Mouse (Mus musculus): Measurements from ENCODE around the gene Herc2. TPM values are rescaled to one million over a fixed set of nuclear protein-coding genes. Genes with fewer than 3 reads are reported as not detected.

Herc2 gene
- polyA plus RNA-seq, 1 experiment from 2014 or later = 22.6 TPM

DNA sequence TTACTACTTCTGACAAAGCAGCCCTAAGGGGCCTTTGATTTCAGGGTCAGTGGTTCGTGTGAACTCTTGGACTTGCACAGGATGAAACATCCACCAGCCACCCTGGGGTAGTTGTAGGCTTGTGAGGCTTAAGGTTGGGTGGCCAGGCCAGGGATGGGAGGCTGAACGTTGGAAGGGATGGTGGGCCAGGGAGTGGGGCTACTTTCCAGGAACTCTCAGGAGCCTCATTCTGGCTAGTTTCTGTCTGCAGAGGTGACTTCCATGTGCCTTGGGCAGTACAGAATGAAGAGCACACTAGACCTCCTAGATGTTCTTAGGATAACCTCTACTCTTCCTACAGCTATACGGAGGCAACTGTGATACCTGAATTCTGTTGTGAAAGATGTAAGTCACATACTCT, 186.6 kb downstream of the Herc2 start:
- Histone ChIP-seq H3K9me3 (ENCODE audit: low read length) (no peaks in the 10 kb centered on the region), H3K4me3 (ENCODE audit: low read depth, low read length) (no peak overlapping the region), H3K4me1 (ENCODE audit: insufficient read depth, low read depth, low read length) (no peaks in the 10 kb centered on the region), H3K4me2 (replicated peaks; ENCODE audit: low read depth, low read length) (no peak overlapping the region), H3K27me3 (replicated peaks; ENCODE audit: insufficient read depth, low read length) (no peaks in the 10 kb centered on the region), H3K36me3 (ENCODE audit: insufficient read depth, low read length) (no peaks in the 10 kb centered on the region; the same call in 1 of the 2 replicates), H3K27ac (ENCODE audit: low read length) (no peak overlapping the region), H3K9ac (replicated peaks; ENCODE audit: low read depth) (no peak overlapping the region)
- WGBS = 83% methylated on average over 3 of the region's 3 CpGs
- no peak for DNase-seq (ENCODE audit: low spot score)
- no peak for ATAC-seq
- TF ChIP-seq EP300 (IDR thresholded peaks at IDR 0.05) = no peak
- TF ChIP-seq CTCF (IDR thresholded peaks at IDR 0.05) = no peak

DNA sequence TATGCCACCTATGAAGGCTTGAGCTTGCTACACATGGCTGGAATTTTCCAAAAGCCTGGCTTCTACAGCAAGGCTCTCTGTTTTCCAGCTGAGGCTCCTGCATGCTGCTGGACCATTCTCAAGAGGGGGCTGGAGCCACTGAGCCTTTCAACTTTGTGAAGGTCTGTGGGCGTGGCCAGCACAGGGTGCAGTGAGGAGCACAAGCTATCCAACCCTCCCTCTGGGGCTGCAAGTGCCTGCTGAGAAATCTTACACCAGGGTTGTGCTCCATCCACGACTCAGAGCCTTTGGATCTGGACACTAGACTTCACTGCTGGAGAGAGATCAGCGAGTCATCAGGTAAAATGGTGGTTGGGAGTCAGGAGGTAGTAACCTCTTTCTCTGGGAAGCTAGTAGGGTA, 189.5 kb downstream of the Herc2 start, which contains the start of gene Oca2:
TSS of gene Oca2 (plus strand) at position 218 of the 400 bp plus-strand sequence.
- Histone ChIP-seq H3K27ac (ENCODE audit: low read length) (no peak within 1 kb of the TSS), H3K4me2 (replicated peaks; ENCODE audit: low read depth, low read length) (no peak within 1 kb of the TSS), H3K4me3 (ENCODE audit: low read depth, low read length) (no peak within 1 kb of the TSS), H3K4me1 (ENCODE audit: insufficient read depth, low read depth, low read length) (no peaks in the 10 kb centered on the region), H3K36me3 (ENCODE audit: insufficient read depth, low read length) (no peaks in the 10 kb centered on the region), H3K9me3 (ENCODE audit: low read length) (no peaks in the 10 kb centered on the region), H3K9ac (replicated peaks; ENCODE audit: low read depth) (no peak within 1 kb of the TSS), H3K27me3 (replicated peaks; ENCODE audit: insufficient read depth, low read length) (no peaks in the 10 kb centered on the region)
- ATAC-seq (no peak), DNase-seq (ENCODE audit: low spot score) (no peak)
- TF ChIP-seq CTCF (IDR thresholded peaks at IDR 0.05) = no peak
- TF ChIP-seq EP300 (IDR thresholded peaks at IDR 0.05) = no peak
- 40% methylated on average over 3 of the region's 3 CpGs for WGBS

DNA sequence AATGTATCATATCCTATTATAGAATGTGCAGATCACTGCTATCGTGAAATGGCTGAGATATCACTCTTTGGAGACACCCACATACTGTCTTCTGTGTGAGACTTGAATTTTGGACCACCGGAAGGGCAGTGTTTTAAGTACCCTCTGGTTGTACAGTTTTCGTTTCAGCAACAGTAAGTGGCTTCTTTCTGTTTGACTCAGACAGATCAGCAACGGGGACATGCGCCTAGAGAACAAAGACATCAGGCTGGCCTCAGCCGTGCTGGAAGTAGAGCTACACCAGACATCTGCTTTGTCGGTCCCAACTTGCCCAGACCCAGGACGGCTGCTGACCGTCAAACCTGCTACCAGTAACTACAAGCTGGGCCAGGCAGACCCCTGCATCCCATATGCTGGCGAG, 204.6 kb downstream of the Herc2 start:
- no peak overlapping the region for H3K27ac ChIP-seq (ENCODE audit: low read length)
- H3K27me3 ChIP-seq (replicated peaks; ENCODE audit: insufficient read depth, low read length) = no peaks in the 10 kb centered on the region
- DNase-seq (ENCODE audit: low spot score) = no peak
- WGBS = 75% methylated on average over 10 of the region's 10 CpGs
- no peaks in the 10 kb centered on the region for H3K4me1 ChIP-seq (ENCODE audit: insufficient read depth, low read depth, low read length)
- H3K9ac ChIP-seq (replicated peaks; ENCODE audit: low read depth) = no peak overlapping the region
- H3K4me2 ChIP-seq (replicated peaks; ENCODE audit: low read depth, low read length) = no peak overlapping the region
- no peaks in the 10 kb centered on the region for H3K9me3 ChIP-seq (ENCODE audit: low read length)
- no peak for ATAC-seq
- TF ChIP-seq EP300 (IDR thresholded peaks at IDR 0.05) (no peak), CTCF (IDR thresholded peaks at IDR 0.05) (no peak)
- no peaks in the 10 kb centered on the region for H3K36me3 ChIP-seq (ENCODE audit: insufficient read depth, low read length)
- no peak overlapping the region for H3K4me3 ChIP-seq (ENCODE audit: low read depth, low read length)

DNA sequence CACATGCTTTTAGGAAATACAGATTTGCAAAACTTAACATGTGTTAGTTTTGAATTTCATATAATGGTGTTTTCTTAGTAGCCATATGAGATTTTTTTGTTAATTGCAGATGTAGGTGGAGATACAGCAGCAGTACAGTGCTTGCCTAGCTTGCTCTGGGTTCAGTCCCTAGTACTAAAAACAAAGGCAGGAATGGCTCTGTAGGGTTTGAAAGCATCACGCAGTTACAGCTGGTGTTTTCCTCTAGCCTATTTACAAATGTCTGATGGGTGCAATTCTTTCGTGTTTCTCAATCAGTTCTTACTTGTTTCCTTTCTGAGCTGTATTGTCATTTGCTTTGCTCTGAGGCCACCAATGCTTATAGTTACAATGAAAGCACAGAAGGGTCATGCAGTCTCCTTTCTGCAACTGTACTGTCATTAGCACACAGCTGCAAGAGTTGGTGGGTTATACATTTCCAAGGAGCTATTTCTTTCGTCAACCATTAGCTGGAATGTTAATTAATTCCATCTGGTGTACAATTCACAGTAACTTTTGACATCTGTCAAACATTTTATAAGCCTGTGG, 208.0 kb downstream of the Herc2 start:
- Histone ChIP-seq H3K27me3 (replicated peaks; ENCODE audit: insufficient read depth, low read length) (no peaks in the 10 kb centered on the region), H3K4me1 (ENCODE audit: insufficient read depth, low read depth, low read length) (no peaks in the 10 kb centered on the region), H3K36me3 (ENCODE audit: insufficient read depth, low read length) (no peaks in the 10 kb centered on the region), H3K4me3 (ENCODE audit: low read depth, low read length) (no peak overlapping the region), H3K9me3 (ENCODE audit: low read length) (no peaks in the 10 kb centered on the region), H3K27ac (ENCODE audit: low read length) (no peak overlapping the region), H3K9ac (replicated peaks; ENCODE audit: low read depth) (no peak overlapping the region), H3K4me2 (replicated peaks; ENCODE audit: low read depth, low read length) (no peak overlapping the region)
- ATAC-seq = no peak
- WGBS = 78% methylated on average over 3 of the region's 3 CpGs
- TF ChIP-seq EP300 (IDR thresholded peaks at IDR 0.05) (no peak), CTCF (IDR thresholded peaks at IDR 0.05) (no peak)
- DNase-seq (ENCODE audit: low spot score) = no peak

DNA sequence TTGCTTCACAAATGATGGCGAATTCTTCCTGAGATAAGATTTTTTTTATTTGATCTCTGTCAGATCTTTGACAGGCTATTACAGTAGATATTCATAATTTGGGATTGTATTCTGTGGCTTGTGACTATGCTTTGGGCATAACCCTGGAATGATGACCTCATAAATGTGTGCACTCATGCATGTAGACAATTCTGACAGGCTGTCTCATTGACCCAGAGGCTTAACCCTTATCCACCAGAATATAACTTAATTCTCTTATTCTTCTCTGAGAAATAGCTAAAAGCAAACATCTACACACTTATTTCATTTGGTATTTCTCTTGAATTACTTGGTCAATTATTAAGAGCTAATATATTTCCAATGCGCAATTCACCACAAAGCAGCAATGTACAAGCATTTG, 227.5 kb downstream of the Herc2 start:
- 76% methylated on average over 2 of the region's 2 CpGs for WGBS

More for the DNA sequence above, 227.5 kb downstream of the Herc2 start:
- H3K27me3 ChIP-seq (replicated peaks; ENCODE audit: insufficient read depth, low read length) = no peaks in the 10 kb centered on the region
- H3K27ac ChIP-seq (ENCODE audit: low read length) = no peak overlapping the region
- H3K36me3 ChIP-seq (ENCODE audit: insufficient read depth, low read length) = no peaks in the 10 kb centered on the region
- no peak for DNase-seq (ENCODE audit: low spot score)
- no peak for TF ChIP-seq CTCF (IDR thresholded peaks at IDR 0.05)
- TF ChIP-seq EP300 (IDR thresholded peaks at IDR 0.05) = no peak
- no peak for ATAC-seq
- no peak overlapping the region for H3K9ac ChIP-seq (replicated peaks; ENCODE audit: low read depth)
- H3K4me1 ChIP-seq (ENCODE audit: insufficient read depth, low read depth, low read length) = no peaks in the 10 kb centered on the region
- H3K4me2 ChIP-seq (replicated peaks; ENCODE audit: low read depth, low read length) = no peak overlapping the region
- H3K4me3 ChIP-seq (ENCODE audit: low read depth, low read length) = no peak overlapping the region
- H3K9me3 ChIP-seq (ENCODE audit: low read length) = no peaks in the 10 kb centered on the region

Other genes starting within 250 kb of the Herc2 start
- 81.4 and 90.7 TPM in 2 replicates for gene Cyfip1, start 208.5 kb upstream of the Herc2 start, polyA plus RNA-seq (2015; fragmentation: Nextera tagmentation; extraction: Ambion mirVana)
- 36.0 and 40.2 TPM in 2 replicates for gene Nipa2, start 87.7 kb upstream of the Herc2 start, polyA plus RNA-seq (2015; fragmentation: Nextera tagmentation; extraction: Ambion mirVana)
- gene Nipa1, start 30.2 kb upstream of the Herc2 start, polyA plus RNA-seq (2015; fragmentation: Nextera tagmentation; extraction: Ambion mirVana) = 9.6 and 10.0 TPM in 2 replicates
- not detected in 2 replicates for gene Oca2, start 189.6 kb downstream of the Herc2 start, polyA plus RNA-seq (2015; fragmentation: Nextera tagmentation; extraction: Ambion mirVana)